Mouse (Mus musculus): ENCODE measurements at regions not wholly inside any gene's neighbourhood (a gene's known extent, or its start where the extent isn't known, plus 50 kb on each side); places are given as distances from the start of the nearest gene placed in this dataset.
"Not testable (repeated sequence)": the region's sequence is repeated elsewhere in the genome, so short reads cannot be mapped to it uniquely, and the experiment has no call there.

GRCm38 (mm10) chr15:3171774-3172173, 96.6 kb upstream of the Selenop start:
- no peak for DNase-seq

GRCm38 (mm10) chr15:3174072-3174471, 94.3 kb upstream of the Selenop start:
- no peak for DNase-seq

- peak; percentile 17 for DNase-seq
Observed at GRCm38 (mm10) chr15:3174848-3175247, 93.5 kb upstream of the Selenop start.

- DNase-seq: peak; percentile 76
Observed at GRCm38 (mm10) chr15:3201912-3202653, 66.3 kb upstream of the Selenop start.

- no peak for DNase-seq
Observed at GRCm38 (mm10) chr15:3205522-3205921, 62.8 kb upstream of the Selenop start.

GRCm38 (mm10) chr15:3206076-3206475, 62.3 kb upstream of the Selenop start:
- DNase-seq: not testable (repeated sequence)

- DNase-seq: peak; percentile 78
Observed at GRCm38 (mm10) chr15:3213721-3214120, 54.6 kb upstream of the Selenop start.

- DNase-seq: no peak
Observed at GRCm38 (mm10) chr15:3215201-3215600, 53.1 kb upstream of the Selenop start.
